Mouse (Mus musculus) heart, postnatal 0 days (tissue): ENCODE data around the gene Dnajb1.

Experiments
- CTCF ChIP-seq: IDR thresholded peaks from 2 replicates; pipeline ENCODE4 v1.5.1; 2016; ENCODE audit warnings: antibody characterized with exemption, control low read depth, low read depth
- EP300 ChIP-seq: IDR thresholded peaks from 2 replicates; pipeline ENCODE4 v1.6.1; 2016; ENCODE audit warnings: antibody characterized with exemption, low read depth

GRCm38 (mm10) chr8:83578131-83579055 lies 29.6 kb upstream of the Dnajb1 start:
- TF ChIP-seq EP300 (no peak), CTCF (no peak)
